Mouse (Mus musculus) forebrain, embryonic 11.5 days (tissue): ENCODE data around the gene Adprhl1. TPM values are rescaled to one million over a fixed set of nuclear protein-coding genes. Genes with fewer than 3 reads are reported as not detected.

Source experiments
- ATAC-seq: fragments of 200-750 bp; cut with Nextera tagmentation; replicated peaks from 2 replicates; pipeline ENCODE4 v1.8.0; 2017; ENCODE audit warnings: moderate TSS enrichment; ENCODE audit not compliant: low FRiP score
- DNase-seq: peaks from one replicate; pipeline ENCODE4 v3.0.0-alpha.2; 2017; ENCODE audit warnings: low spot score
- H3K27ac ChIP-seq: fragments of 300-500 bp; sonication (generic); 2 replicates; pipeline ENCODE4 v1.5.1; 2014; ENCODE audit warnings: low read depth, low read length
- H3K27me3 ChIP-seq: fragments of 300-500 bp; sonication (generic); 2 replicates; pipeline ENCODE4 v1.6.1; 2014; ENCODE audit warnings: mild to moderate bottlenecking, low read length, mixed read lengths; ENCODE audit not compliant: control insufficient read depth, insufficient read depth
- H3K36me3 ChIP-seq: fragments of 300-500 bp; sonication (generic); 2 replicates; pipeline ENCODE4 v1.6.1; 2014; ENCODE audit warnings: mild to moderate bottlenecking, low read length, moderate library complexity, mixed read lengths; ENCODE audit not compliant: control insufficient read depth, insufficient read depth
- H3K4me1 ChIP-seq: fragments of 300-500 bp; sonication (generic); replicated peaks from 2 replicates; pipeline ENCODE4 v1.6.1; 2014; ENCODE audit warnings: low read length, mixed read lengths; ENCODE audit not compliant: control insufficient read depth, insufficient read depth
- H3K4me2 ChIP-seq: fragments of 300-500 bp; sonication (generic); 2 replicates; pipeline ENCODE4 v1.6.1; 2014; ENCODE audit warnings: low read depth, mild to moderate bottlenecking, low read length, moderate library complexity, mixed read lengths; ENCODE audit not compliant: severe bottlenecking
- H3K4me3 ChIP-seq: fragments of 300-500 bp; sonication (generic); 2 replicates; pipeline ENCODE4 v1.5.1; 2014; ENCODE audit warnings: low read depth, low read length
- H3K9ac ChIP-seq: fragments of 300-500 bp; sonication (generic); 2 replicates; pipeline ENCODE4 v1.6.1; 2014; ENCODE audit warnings: low read length
- H3K9me3 ChIP-seq: fragments of 300-500 bp; sonication (generic); 2 replicates; pipeline ENCODE4 v1.6.1; 2016; ENCODE audit warnings: low read length, mixed read lengths; ENCODE audit not compliant: control insufficient read depth
- WGBS: fragments of 180-500 bp; shearing (Covaris S2); extraction: QIAGEN DNeasy Blood & Tissue Kit; methylation state at CpG from one replicate; pipeline ENCODE4 v1.1.7; 2014; 5-methylcytosine and 5-hydroxymethylcytosine counted together
- polyA plus RNA-seq: library from polyadenylated mRNA; unstranded; fragments of >200 nt; fragmentation: Nextera tagmentation; extraction: Ambion mirVana; gene quantifications from 2 replicates; pipeline ENCODE4 v1.2.1, GENCODE M21; 2014

Gene Adprhl1
- polyA plus RNA-seq, 1 experiment from 2014 or later, result not detected

DNA sequence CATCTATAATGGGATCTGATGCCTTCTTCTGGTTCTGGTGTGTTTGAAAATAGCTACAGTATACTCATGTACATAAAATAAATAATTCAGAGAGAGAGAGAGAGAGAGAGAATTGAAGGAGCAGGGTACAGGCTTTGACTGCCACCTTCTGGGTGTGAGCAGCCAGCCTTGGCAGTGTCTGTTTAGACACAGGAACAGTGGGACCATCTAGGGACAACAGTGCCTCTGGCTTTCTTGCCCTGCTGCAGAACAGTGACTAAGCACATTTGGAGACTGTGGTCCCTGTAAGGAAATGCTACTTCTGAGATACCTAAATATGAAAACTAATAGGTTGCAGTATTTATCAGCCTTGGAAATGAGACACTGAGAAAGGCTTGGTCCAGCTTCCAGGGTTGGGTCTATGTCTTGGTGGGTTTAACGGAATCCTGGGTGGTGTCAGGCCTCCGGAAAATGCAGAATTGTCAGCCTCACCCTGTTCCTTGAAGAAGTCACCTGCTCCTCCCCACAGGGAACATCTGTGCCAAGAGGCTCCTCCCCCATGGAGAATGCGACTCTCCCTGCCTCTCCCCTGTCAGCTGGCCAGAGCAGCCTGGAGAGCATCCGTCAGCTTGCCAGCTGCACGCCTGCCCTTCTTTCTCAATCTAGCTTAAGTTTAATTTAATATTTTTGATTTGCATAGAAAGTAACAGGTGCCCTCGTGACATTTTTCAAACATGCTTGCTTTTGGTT is 45.2 kb downstream of the Adprhl1 start:
- WGBS, result 50% methylated on average over 6 of the region's 6 CpGs
- DNase-seq (no peak), ATAC-seq (no peak)
- no peak overlapping the region for H3K4me3 ChIP-seq
- no peaks in the 10 kb centered on the region for H3K36me3 ChIP-seq
- 0 out of 2 replicates have a peak, but pooled peaks cover 1% of the 10 kb centered on the region for H3K4me1 ChIP-seq
- H3K4me2 ChIP-seq, result no peak overlapping the region
- no peak overlapping the region for H3K9ac ChIP-seq
- no peaks in the 10 kb centered on the region for H3K27me3 ChIP-seq
- no peak overlapping the region for H3K27ac ChIP-seq
- no peaks in the 10 kb centered on the region for H3K9me3 ChIP-seq

DNA sequence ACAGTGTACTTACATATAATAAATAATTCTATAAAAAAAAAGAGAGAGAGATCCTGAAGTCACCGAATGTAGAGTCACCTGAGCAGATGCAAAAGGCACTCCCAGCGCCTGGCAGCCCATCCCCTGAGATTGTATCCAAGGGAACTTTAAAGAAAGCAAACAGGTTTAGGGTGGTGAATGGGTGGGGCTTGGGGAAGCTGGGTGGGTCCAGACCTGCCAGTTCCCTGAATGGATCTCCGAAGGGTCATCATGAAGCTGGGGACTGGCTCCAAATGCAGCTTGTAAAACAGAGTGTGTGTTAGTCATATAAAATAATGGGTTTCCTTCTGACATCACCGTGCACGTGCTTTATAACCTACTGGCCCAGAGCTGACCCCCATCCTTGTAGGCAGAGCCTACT is 47.7 kb downstream of the Adprhl1 start:
- WGBS, result 43% methylated on average over 5 of the region's 5 CpGs

DNA sequence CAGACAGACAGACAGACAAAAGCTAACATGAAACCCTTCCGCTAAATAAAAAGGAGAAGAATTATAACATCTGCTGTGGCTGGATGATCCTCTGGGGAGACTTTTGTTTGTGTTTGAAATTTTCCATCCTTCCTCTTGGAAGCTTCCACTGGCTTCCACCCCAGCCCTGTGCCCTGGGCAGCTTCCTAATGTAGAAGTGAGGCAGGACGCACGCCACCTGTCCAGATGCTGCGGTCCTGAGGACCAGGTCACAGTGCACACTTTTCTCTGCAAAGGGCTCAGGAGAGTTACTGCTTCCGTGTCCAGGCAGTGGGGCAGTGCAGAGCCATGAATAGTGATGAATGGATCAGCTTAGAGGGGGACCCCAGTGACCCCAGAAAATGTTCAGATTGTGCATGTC is 48.7 kb downstream of the Adprhl1 start:
- no peak for DNase-seq

More for the DNA sequence above, 47.7 kb downstream of the Adprhl1 start:
- no peaks in the 10 kb centered on the region for H3K9me3 ChIP-seq
- H3K36me3 ChIP-seq, result no peaks in the 10 kb centered on the region
- H3K4me3 ChIP-seq, result no peak overlapping the region
- H3K9ac ChIP-seq, result no peak overlapping the region
- no peak for DNase-seq
- H3K27me3 ChIP-seq, result peaks cover 11% of the 10 kb centered on the region
- ATAC-seq, result no peak
- H3K27ac ChIP-seq, result no peak overlapping the region
- H3K4me1 ChIP-seq, result no peaks in the 10 kb centered on the region
- H3K4me2 ChIP-seq, result no peak overlapping the region

GRCm38 (mm10) chr8:13204371-13205140 is 49.4 kb downstream of the Adprhl1 start:
- Histone ChIP-seq H3K4me3 (no peak overlapping the region), H3K4me2 (no peak overlapping the region), H3K9ac (no peak overlapping the region), H3K4me1 (peaks cover 3% of the 10 kb centered on the region), H3K27me3 (peaks cover 15% of the 10 kb centered on the region), H3K9me3 (no peaks in the 10 kb centered on the region), H3K27ac (no peak overlapping the region), H3K36me3 (no peaks in the 10 kb centered on the region)
- no peak for DNase-seq
- ATAC-seq, result no peak
- WGBS, result 69% methylated on average over 12 of the region's 12 CpGs

More for the DNA sequence above, 48.7 kb downstream of the Adprhl1 start:
- WGBS, result 88% methylated on average over 5 of the region's 5 CpGs
- Histone ChIP-seq H3K27me3 (peaks cover 15% of the 10 kb centered on the region), H3K9ac (no peak overlapping the region), H3K36me3 (no peaks in the 10 kb centered on the region), H3K4me2 (no peak overlapping the region), H3K4me3 (no peak overlapping the region), H3K4me1 (no peaks in the 10 kb centered on the region; the same call in 1 of the 2 replicates), H3K9me3 (no peaks in the 10 kb centered on the region), H3K27ac (no peak overlapping the region)
- ATAC-seq, result no peak

DNA sequence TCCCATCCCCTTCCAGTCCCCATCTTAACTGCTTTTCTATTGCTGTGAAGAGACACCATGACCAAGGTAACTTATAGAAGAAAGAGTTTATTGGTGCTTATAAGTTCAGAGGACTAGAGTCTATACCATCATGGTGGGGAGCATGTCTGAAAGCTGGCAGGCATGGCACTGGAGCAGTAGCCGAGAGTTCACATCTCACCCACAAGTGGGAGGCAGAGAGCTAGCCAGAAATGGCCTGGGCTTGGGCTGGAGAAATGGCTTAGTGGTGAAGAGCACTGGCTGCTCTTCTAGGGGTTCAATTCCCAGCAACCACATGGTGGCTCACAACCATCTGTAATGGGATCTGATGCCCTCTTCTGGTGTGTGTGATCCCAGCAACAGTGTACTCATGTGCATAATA is 50.5 kb downstream of the Adprhl1 start:
- H3K4me3 ChIP-seq, result no peak overlapping the region
- H3K4me2 ChIP-seq, result no peak overlapping the region
- H3K9ac ChIP-seq, result no peak overlapping the region
- H3K9me3 ChIP-seq, result no peaks in the 10 kb centered on the region
- peaks cover 15% of the 10 kb centered on the region for H3K27me3 ChIP-seq
- 66% methylated on average over 1 of the region's 1 CpGs for WGBS
- H3K36me3 ChIP-seq, result no peaks in the 10 kb centered on the region
- no peak overlapping the region for H3K27ac ChIP-seq
- ATAC-seq, result no peak
- peaks cover 5% of the 10 kb centered on the region for H3K4me1 ChIP-seq
- DNase-seq, result no peak

DNA sequence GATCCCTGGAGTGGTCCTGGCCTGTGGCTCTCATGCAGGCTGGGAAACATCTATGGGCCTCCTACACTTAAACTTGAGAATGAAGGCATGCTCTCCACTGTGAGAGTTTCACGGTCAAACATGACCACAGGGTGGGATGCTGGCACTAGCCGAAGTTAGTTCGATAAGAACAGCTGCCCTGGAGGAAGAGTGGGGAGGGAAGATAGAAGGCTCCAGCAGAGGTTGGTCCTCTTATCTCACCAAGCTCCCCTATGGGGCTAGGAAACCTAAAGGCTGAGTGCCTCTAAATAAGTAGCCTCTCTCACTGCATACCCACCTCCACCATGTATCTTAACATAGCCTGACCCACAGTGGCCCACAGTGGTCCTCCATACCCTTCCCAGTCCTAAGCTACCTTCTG is 51.2 kb downstream of the Adprhl1 start:
- H3K9ac ChIP-seq, result no peak overlapping the region
- WGBS, result 94% methylated on average over 3 of the region's 3 CpGs
- ATAC-seq, result no peak
- no peak for DNase-seq
- no peaks in the 10 kb centered on the region for H3K9me3 ChIP-seq
- H3K27ac ChIP-seq, result no peak overlapping the region
- no peak overlapping the region for H3K4me3 ChIP-seq
- H3K27me3 ChIP-seq, result peaks cover 15% of the 10 kb centered on the region
- H3K4me1 ChIP-seq, result peaks cover 5% of the 10 kb centered on the region
- H3K4me2 ChIP-seq, result no peak overlapping the region
- H3K36me3 ChIP-seq, result no peaks in the 10 kb centered on the region

DNA sequence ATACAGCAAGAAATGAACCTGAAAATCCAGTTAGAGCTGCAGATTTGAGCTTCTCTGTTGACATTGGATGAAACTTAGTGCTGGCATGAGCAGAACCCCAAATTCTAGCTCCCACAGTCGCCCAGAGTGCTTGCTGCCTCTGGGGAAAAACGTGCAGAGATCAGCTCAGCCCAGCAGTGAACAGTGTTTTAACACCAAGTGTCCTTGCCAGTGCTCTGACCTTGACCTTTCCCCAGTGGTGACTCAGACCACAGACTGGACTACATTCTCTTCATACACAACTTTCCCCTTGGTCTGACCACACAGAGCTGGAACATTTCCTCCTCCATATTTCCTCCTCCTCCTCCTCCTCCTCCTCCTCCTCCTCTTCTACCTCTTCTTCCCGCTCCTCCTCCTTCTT is 51.9 kb downstream of the Adprhl1 start:
- Histone ChIP-seq H3K9ac (no peak overlapping the region), H3K36me3 (no peaks in the 10 kb centered on the region), H3K27ac (no peak overlapping the region), H3K9me3 (no peaks in the 10 kb centered on the region), H3K4me3 (no peak overlapping the region), H3K4me1 (peaks cover 5% of the 10 kb centered on the region), H3K4me2 (no peak overlapping the region), H3K27me3 (peaks cover 15% of the 10 kb centered on the region)
- ATAC-seq (no peak), DNase-seq (no peak)
- 55% methylated on average over 3 of the region's 3 CpGs for WGBS

GRCm38 (mm10) chr8:13201013-13201334 is 53.0 kb downstream of the Adprhl1 start:
- Histone ChIP-seq H3K4me3 (peak overlapping the region; percentile 80), H3K27ac (no peak overlapping the region), H3K4me1 (peaks cover 5% of the 10 kb centered on the region), H3K4me2 (peak overlapping the region; percentile 88), H3K9ac (peak overlapping the region; percentile 43), H3K9me3 (no peaks in the 10 kb centered on the region), H3K27me3 (peaks cover 15% of the 10 kb centered on the region), H3K36me3 (no peaks in the 10 kb centered on the region)
- DNase-seq (no peak), ATAC-seq (no peak; the same call in 1 of the 2 replicates)
- WGBS, result 1% methylated on average over 18 of the region's 18 CpGs
